Comparison of ENCODE assay signal across 26 mouse cellular contexts in the genomic region with DNA sequence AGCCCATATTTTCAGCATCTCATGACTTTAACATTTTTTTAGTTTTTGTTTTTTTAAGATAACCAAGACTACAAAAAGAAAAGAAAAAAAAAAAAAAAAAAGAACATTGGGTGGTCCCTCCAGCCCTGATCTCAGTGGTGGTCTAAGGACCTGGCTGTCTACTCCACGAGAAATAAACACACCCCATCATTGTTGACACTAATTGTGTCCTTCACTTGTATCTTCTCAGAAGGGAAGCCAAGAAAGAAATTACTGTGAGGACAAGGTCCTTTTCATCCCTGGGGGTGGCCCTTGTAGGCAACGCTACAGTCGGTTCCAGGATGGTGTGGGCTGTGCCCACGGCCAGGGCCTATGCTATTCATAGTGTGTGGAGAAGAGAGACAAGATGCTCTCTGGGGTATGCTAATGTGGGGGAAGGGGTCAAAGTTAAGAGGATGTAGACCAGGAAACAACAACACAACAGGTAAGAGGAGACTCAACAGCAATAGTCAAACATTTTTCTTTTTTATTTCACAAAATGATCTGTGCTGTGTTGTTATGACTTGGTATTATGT. TPM values are rescaled to one million over a fixed set of nuclear protein-coding genes. Genes with fewer than 3 reads are reported as not detected.
DNase-seq lines count a peak whose midpoint lies in the region; ATAC-seq and TF ChIP-seq lines count a peak whose summit lies in the region.
"Had no signal": no experiment of that assay in that cellular context is flagged by ENCODE, and none has a peak within 500 bp of the region (broad histone marks: within the 10 kb centered on the region; RNA-seq: fewer than 3 reads in every experiment).

No protein-coding gene starts in this region.

- H3K27ac ChIP-seq in lung, embryonic 14.5 days (ENCODE audit: low read depth), result no peak overlapping the region
- no peak overlapping the region for H3K27ac ChIP-seq in lung, embryonic 16.5 days (ENCODE audit: low read length)
- H3K27ac ChIP-seq: embryonic facial prominence, embryonic 10.5 days; embryonic facial prominence, embryonic 12.5 days; forebrain, embryonic 13.5 days had no signal

- H3K4me2 ChIP-seq in lung, embryonic 14.5 days, result no peak overlapping the region
- H3K4me2 ChIP-seq in lung, embryonic 16.5 days (ENCODE audit: low read depth, low read length), result no peak overlapping the region
- H3K4me2 ChIP-seq: embryonic facial prominence, embryonic 12.5 days; forebrain, embryonic 13.5 days had no signal

- H3K9me3 ChIP-seq in lung, embryonic 14.5 days (ENCODE audit: low read depth, low read length), result no peaks in the 10 kb centered on the region
- no peaks in the 10 kb centered on the region for H3K9me3 ChIP-seq in lung, embryonic 16.5 days (ENCODE audit: control insufficient read depth, low read length)
- H3K9me3 ChIP-seq: embryonic facial prominence, embryonic 10.5 days; embryonic facial prominence, embryonic 12.5 days; forebrain, embryonic 13.5 days had no signal

- H3K4me1 ChIP-seq in lung, embryonic 14.5 days (ENCODE audit: insufficient read depth), result no peaks in the 10 kb centered on the region
- H3K4me1 ChIP-seq in lung, embryonic 16.5 days (replicated peaks; ENCODE audit: control insufficient read depth, insufficient read depth, low read length), result no peaks in the 10 kb centered on the region
- H3K4me1 ChIP-seq: embryonic facial prominence, embryonic 10.5 days; embryonic facial prominence, embryonic 12.5 days; forebrain, embryonic 13.5 days had no signal

- no peaks in the 10 kb centered on the region for H3K27me3 ChIP-seq in lung, embryonic 14.5 days (ENCODE audit: insufficient read depth, low read length)
- no peaks in the 10 kb centered on the region for H3K27me3 ChIP-seq in lung, embryonic 16.5 days (ENCODE audit: control insufficient read depth, insufficient read depth, low read depth, low read length)
- H3K27me3 ChIP-seq: CH12.LX; embryonic facial prominence, embryonic 12.5 days; forebrain, embryonic 13.5 days; Patski had no signal

- DNase-seq in lung, embryonic 14.5 days, result peak; percentile 75
- no peak for DNase-seq in lung, postnatal 25 days (ENCODE audit: low spot score)
- DNase-seq in lung, postnatal 36 days, result no peak
- DNase-seq in lung, postnatal 4 days, result peak; percentile 5 to 27
- DNase-seq in lung, adult 18-20 months, result no peak
- peak; percentile 4 for DNase-seq in ovary, postnatal 36 days (ENCODE audit: low spot score)
- DNase-seq in ovary, adult 18-20 months (ENCODE audit: low spot score), result no peak
- DNase-seq: adrenal gland, adult 8-10 months; adrenal gland, postnatal 14 days; adrenal gland, postnatal 36 days; B cell, adult 2 months; cerebellum, adult 11-12 months; cerebellum, adult 2 months; cerebellum, adult 9-10 months; cerebellum, postnatal 10 days; cerebellum, postnatal 25 days had no signal

- no peaks in the 10 kb centered on the region for H3K36me3 ChIP-seq in lung, embryonic 14.5 days (ENCODE audit: insufficient read depth)
- H3K36me3 ChIP-seq in lung, embryonic 16.5 days (ENCODE audit: control insufficient read depth, insufficient read depth, low read length), result no peaks in the 10 kb centered on the region
- H3K36me3 ChIP-seq: embryonic facial prominence, embryonic 10.5 days; embryonic facial prominence, embryonic 12.5 days; G1E had no signal

- ATAC-seq in lung, embryonic 14.5 days (ENCODE audit: insufficient read depth), result peak; percentile 97
- peak; percentile 88 for ATAC-seq in lung, embryonic 16.5 days (ENCODE audit: low read depth)
- ATAC-seq: activated CD4-positive, CD25-positive, alpha-beta regulatory T cell, adult 4 months; CD4-positive, CD25-positive, alpha-beta regulatory T cell, adult 4 months; forebrain, embryonic 13.5 days; Patski had no signal

- 29% methylated on average over 4 of the region's 4 CpGs for WGBS in lung, embryonic 14.5 days
- WGBS in lung, embryonic 16.5 days, result 39% methylated on average over 4 of the region's 4 CpGs

- no peak overlapping the region for H3K9ac ChIP-seq in lung, embryonic 14.5 days
- no peak overlapping the region for H3K9ac ChIP-seq in lung, embryonic 16.5 days (ENCODE audit: low read length)
- H3K9ac ChIP-seq: embryonic facial prominence, embryonic 12.5 days; forebrain, embryonic 13.5 days had no signal

- no peak for TF ChIP-seq CTCF in lung, embryonic 14.5 days (IDR thresholded peaks at IDR 0.05; ENCODE audit: low read depth)

- no peak overlapping the region for H3K4me3 ChIP-seq in lung, embryonic 14.5 days (ENCODE audit: low read depth, low read length)
- no peak overlapping the region for H3K4me3 ChIP-seq in lung, embryonic 16.5 days (ENCODE audit: low read length)
- H3K4me3 ChIP-seq: embryonic facial prominence, embryonic 10.5 days; embryonic facial prominence, embryonic 12.5 days; forebrain, embryonic 13.5 days had no signal

RNA-seq across cellular contexts. Expression of gene Ibsp, which starts 37.0 kb away (rescaled TPM):
- 3.0 and 3.9 TPM in 2 replicates for polyA plus RNA-seq in lung, embryonic 14.5 days (2014; fragmentation: Nextera tagmentation; extraction: Ambion mirVana)
- 11.6 and 57.6 TPM in 2 replicates for polyA plus RNA-seq in lung, embryonic 16.5 days (2015; fragmentation: Nextera tagmentation; extraction: Ambion mirVana)
- polyA plus RNA-seq: activated CD4-positive, CD25-positive, alpha-beta regulatory T cell, adult 4 months; CD4-positive, CD25-positive, alpha-beta regulatory T cell, adult 4 months; forebrain, embryonic 11.5 days; G1E; Patski had no signal

RNA-seq across cellular contexts. Expression of gene Dmp1, which starts 59.6 kb away (rescaled TPM):
- polyA plus RNA-seq in lung, embryonic 14.5 days (2014; fragmentation: Nextera tagmentation; extraction: Ambion mirVana), result 0.47 and 0.86 TPM in 2 replicates
- polyA plus RNA-seq in lung, embryonic 16.5 days (2015; fragmentation: Nextera tagmentation; extraction: Ambion mirVana), result 0.55 and 4.7 TPM in 2 replicates
- polyA plus RNA-seq: activated CD4-positive, CD25-positive, alpha-beta regulatory T cell, adult 4 months; CD4-positive, CD25-positive, alpha-beta regulatory T cell, adult 4 months; G1E; Patski had no signal

Comparison
In these comparisons a context has a peak if more than half of its experiments do, and no peak if none do; other contexts are left out.
1. DNase-seq: peak in lung, embryonic 14.5 days (single experiment), lung, postnatal 4 days (2 of 2) and ovary, postnatal 36 days (single experiment); none in lung, postnatal 25 days (single experiment), lung, postnatal 36 days (single experiment), lung, adult 18-20 months (0 of 2) and ovary, adult 18-20 months (single experiment).